Mouse (Mus musculus) kidney, adult 18-20 months (tissue): ENCODE measurements around the gene Ppp1r37.

Experiments used
- DNase-seq: peaks from one replicate; pipeline ENCODE4 v3.0.0; 2021

Ppp1r37 gene

GRCm38 (mm10) chr7:19569647-19570046 lies 6.8 kb upstream of the Ppp1r37 start:
- DNase-seq = no peak

- DNase-seq = peak; percentile 68
Observed at GRCm38 (mm10) chr7:19567426-19567825, 4.5 kb upstream of the Ppp1r37 start.

GRCm38 (mm10) chr7:19565803-19566202 lies 2.9 kb upstream of the Ppp1r37 start:
- DNase-seq = no peak

GRCm38 (mm10) chr7:19564455-19564854 lies 1.6 kb upstream of the Ppp1r37 start:
- DNase-seq = no peak

GRCm38 (mm10) chr7:19563884-19564283 lies 1.0 kb upstream of the Ppp1r37 start:
- no peak for DNase-seq

- DNase-seq = peak; percentile 92
Observed at GRCm38 (mm10) chr7:19561765-19562642, 872 bp downstream of the Ppp1r37 start.

GRCm38 (mm10) chr7:19561431-19561764 lies 1.5 kb downstream of the Ppp1r37 start:
- peak; percentile 40 for DNase-seq

GRCm38 (mm10) chr7:19560491-19561260 lies 2.2 kb downstream of the Ppp1r37 start:
- no peak for DNase-seq

GRCm38 (mm10) chr7:19558965-19559364 lies 3.9 kb downstream of the Ppp1r37 start:
- DNase-seq = no peak

- DNase-seq = no peak
Observed at GRCm38 (mm10) chr7:19557982-19558900, 4.6 kb downstream of the Ppp1r37 start.

- no peak for DNase-seq
Observed at GRCm38 (mm10) chr7:19557086-19557485, 5.8 kb downstream of the Ppp1r37 start.

GRCm38 (mm10) chr7:19554168-19554567 lies 8.7 kb downstream of the Ppp1r37 start:
- DNase-seq = no peak

GRCm38 (mm10) chr7:19552443-19552842 lies 10.4 kb downstream of the Ppp1r37 start:
- no peak for DNase-seq

- no peak for DNase-seq
Observed at GRCm38 (mm10) chr7:19551634-19552033, 11.2 kb downstream of the Ppp1r37 start.

- no peak for DNase-seq
Observed at GRCm38 (mm10) chr7:19549394-19549793, 13.5 kb downstream of the Ppp1r37 start.

- DNase-seq = no peak
Observed at GRCm38 (mm10) chr7:19547344-19547969, 15.4 kb downstream of the Ppp1r37 start.

- DNase-seq = no peak
Observed at GRCm38 (mm10) chr7:19546007-19546406, 16.9 kb downstream of the Ppp1r37 start.

GRCm38 (mm10) chr7:19543584-19543983 lies 19.3 kb downstream of the Ppp1r37 start:
- DNase-seq = no peak

GRCm38 (mm10) chr7:19542155-19542691 lies 20.7 kb downstream of the Ppp1r37 start:
- DNase-seq = peak; percentile 23

GRCm38 (mm10) chr7:19541681-19542154 lies 21.2 kb downstream of the Ppp1r37 start:
- DNase-seq = no peak

GRCm38 (mm10) chr7:19540771-19541566 lies 21.9 kb downstream of the Ppp1r37 start:
- peak; percentile 25 for DNase-seq
